Mouse (Mus musculus): Measurements from ENCODE around the gene Psmb11. TPM values are rescaled to one million over a fixed set of nuclear protein-coding genes. Genes with fewer than 3 reads are reported as not detected.

Psmb11 gene
- polyA plus RNA-seq, 2 experiments, result 0.01 TPM; not detected in 1

GRCm38 (mm10) chr14:54641305-54641969 lies 20.2 kb downstream of the Psmb11 start, which contains the start of gene Cdh24:
Cdh24 (minus strand) TSS chr14:54641364.
- Histone ChIP-seq H3K4me2 (replicated peaks; ENCODE audit: low read depth, low read length, severe bottlenecking) (peak within 1 kb of the TSS; percentile 88), H3K9me3 (ENCODE audit: control insufficient read depth, low read length) (no peaks in the 10 kb centered on the region), H3K36me3 (ENCODE audit: control insufficient read depth, insufficient read depth, low read length) (peaks cover 66% of the 10 kb centered on the region), H3K9ac (ENCODE audit: low read depth, low read length, severe bottlenecking) (peak within 1 kb of the TSS; percentile 81), H3K4me3 (replicated peaks; ENCODE audit: low read length) (peak within 1 kb of the TSS; percentile 77), H3K27me3 (ENCODE audit: control insufficient read depth, insufficient read depth, low read length) (no peaks in the 10 kb centered on the region), H3K27ac (replicated peaks; ENCODE audit: low read depth, low read length) (peak within 1 kb of the TSS; percentile 63), H3K4me1 (ENCODE audit: control insufficient read depth, insufficient read depth, low read length) (peaks cover 10% of the 10 kb centered on the region)
- peak; percentile 92 for ATAC-seq (ENCODE audit: low FRiP score, low read depth)
- peak; percentile 81; the same call in 1 of the 2 replicates for TF ChIP-seq POLR2A (IDR thresholded peaks at IDR 0.05; ENCODE audit: borderline replicate concordance, extremely low read depth, insufficient read depth, insufficient read length)
- DNase-seq (ENCODE audit: low spot score), result peak; percentile 88
- under 1% methylated on average over 38 of the region's 52 CpGs for WGBS

GRCm38 (mm10) chr14:54642224-54642944 lies 21.2 kb downstream of the Psmb11 start:
- 81% methylated on average over 24 of the region's 25 CpGs for WGBS

GRCm38 (mm10) chr14:54643011-54643410 lies 21.8 kb downstream of the Psmb11 start:
- Histone ChIP-seq H3K4me1 (ENCODE audit: control insufficient read depth, insufficient read depth, low read length) (peaks cover 10% of the 10 kb centered on the region), H3K36me3 (ENCODE audit: control insufficient read depth, insufficient read depth, low read length) (peaks cover 66% of the 10 kb centered on the region), H3K27me3 (ENCODE audit: control insufficient read depth, insufficient read depth, low read length) (no peaks in the 10 kb centered on the region), H3K4me3 (replicated peaks; ENCODE audit: low read length) (no peak overlapping the region), H3K27ac (replicated peaks; ENCODE audit: low read depth, low read length) (no peak overlapping the region), H3K4me2 (replicated peaks; ENCODE audit: low read depth, low read length, severe bottlenecking) (no peak overlapping the region), H3K9me3 (ENCODE audit: control insufficient read depth, low read length) (no peaks in the 10 kb centered on the region), H3K9ac (ENCODE audit: low read depth, low read length, severe bottlenecking) (no peak overlapping the region)
- WGBS, result 95% methylated on average over 2 of the region's 2 CpGs
- DNase-seq (ENCODE audit: low spot score) (no peak), ATAC-seq (ENCODE audit: low FRiP score, low read depth) (no peak)
- TF ChIP-seq POLR2A (IDR thresholded peaks at IDR 0.05; ENCODE audit: borderline replicate concordance, extremely low read depth, insufficient read depth, insufficient read length), result no peak

More at GRCm38 (mm10) chr14:54642224-54642944, 21.2 kb downstream of the Psmb11 start:
- no peak for TF ChIP-seq POLR2A (IDR thresholded peaks at IDR 0.05; ENCODE audit: borderline replicate concordance, extremely low read depth, insufficient read depth, insufficient read length)
- H3K9me3 ChIP-seq (ENCODE audit: control insufficient read depth, low read length), result no peaks in the 10 kb centered on the region
- no peak for DNase-seq (ENCODE audit: low spot score)
- peaks cover 65% of the 10 kb centered on the region for H3K36me3 ChIP-seq (ENCODE audit: control insufficient read depth, insufficient read depth, low read length)
- H3K4me3 ChIP-seq (replicated peaks; ENCODE audit: low read length), result no peak overlapping the region
- H3K27ac ChIP-seq (replicated peaks; ENCODE audit: low read depth, low read length), result no peak overlapping the region
- H3K4me1 ChIP-seq (ENCODE audit: control insufficient read depth, insufficient read depth, low read length), result peaks cover 10% of the 10 kb centered on the region
- no peaks in the 10 kb centered on the region for H3K27me3 ChIP-seq (ENCODE audit: control insufficient read depth, insufficient read depth, low read length)
- no peak overlapping the region for H3K9ac ChIP-seq (ENCODE audit: low read depth, low read length, severe bottlenecking)
- no peak for ATAC-seq (ENCODE audit: low FRiP score, low read depth)
- H3K4me2 ChIP-seq (replicated peaks; ENCODE audit: low read depth, low read length, severe bottlenecking), result no peak overlapping the region

GRCm38 (mm10) chr14:54644294-54644693 lies 23.1 kb downstream of the Psmb11 start:
- peaks cover 70% of the 10 kb centered on the region for H3K36me3 ChIP-seq (ENCODE audit: control insufficient read depth, insufficient read depth, low read length)
- H3K9ac ChIP-seq (ENCODE audit: low read depth, low read length, severe bottlenecking), result no peak overlapping the region
- no peak for ATAC-seq (ENCODE audit: low FRiP score, low read depth)
- TF ChIP-seq POLR2A (IDR thresholded peaks at IDR 0.05; ENCODE audit: borderline replicate concordance, extremely low read depth, insufficient read depth, insufficient read length), result no peak
- no peak overlapping the region for H3K4me2 ChIP-seq (replicated peaks; ENCODE audit: low read depth, low read length, severe bottlenecking)
- DNase-seq (ENCODE audit: low spot score), result no peak
- H3K27ac ChIP-seq (replicated peaks; ENCODE audit: low read depth, low read length), result no peak overlapping the region
- WGBS, result 95% methylated on average over 9 of the region's 9 CpGs
- H3K4me1 ChIP-seq (ENCODE audit: control insufficient read depth, insufficient read depth, low read length), result peaks cover 10% of the 10 kb centered on the region
- no peaks in the 10 kb centered on the region for H3K27me3 ChIP-seq (ENCODE audit: control insufficient read depth, insufficient read depth, low read length)
- H3K9me3 ChIP-seq (ENCODE audit: control insufficient read depth, low read length), result no peaks in the 10 kb centered on the region
- no peak overlapping the region for H3K4me3 ChIP-seq (replicated peaks; ENCODE audit: low read length)

- DNase-seq (ENCODE audit: low spot score) (no peak), ATAC-seq (ENCODE audit: low FRiP score, low read depth) (no peak)
- no peaks in the 10 kb centered on the region for H3K27me3 ChIP-seq (ENCODE audit: control insufficient read depth, insufficient read depth, low read length)
- peaks cover 89% of the 10 kb centered on the region for H3K36me3 ChIP-seq (ENCODE audit: control insufficient read depth, insufficient read depth, low read length)
- 93% methylated on average over 17 of the region's 17 CpGs for WGBS
- no peak overlapping the region for H3K4me3 ChIP-seq (replicated peaks; ENCODE audit: low read length)
- no peak overlapping the region for H3K9ac ChIP-seq (ENCODE audit: low read depth, low read length, severe bottlenecking)
- H3K4me1 ChIP-seq (ENCODE audit: control insufficient read depth, insufficient read depth, low read length), result 0 out of 2 replicates have a peak, but pooled peaks cover 1% of the 10 kb centered on the region
- no peak overlapping the region for H3K4me2 ChIP-seq (replicated peaks; ENCODE audit: low read depth, low read length, severe bottlenecking)
- H3K27ac ChIP-seq (replicated peaks; ENCODE audit: low read depth, low read length), result no peak overlapping the region
- H3K9me3 ChIP-seq (ENCODE audit: control insufficient read depth, low read length), result no peaks in the 10 kb centered on the region
- TF ChIP-seq POLR2A (IDR thresholded peaks at IDR 0.05; ENCODE audit: borderline replicate concordance, extremely low read depth, insufficient read depth, insufficient read length), result no peak
Measured at GRCm38 (mm10) chr14:54646455-54646854, 25.2 kb downstream of the Psmb11 start.

All from limb, embryonic 14.5 days (tissue).